Mouse (Mus musculus) hindbrain, embryonic 11.5 days (tissue): ENCODE results near the gene Atxn1. TPM values are rescaled to one million over a fixed set of nuclear protein-coding genes. Genes with fewer than 3 reads are reported as not detected.

Source experiments
- ATAC-seq: fragments of 200-750 bp; cut with Nextera tagmentation; 2 replicates; pipeline ENCODE4 v1.8.0; 2017; ENCODE audit warnings: mild to moderate bottlenecking, moderate TSS enrichment, moderate library complexity; ENCODE audit not compliant: low FRiP score
- DNase-seq: peaks from one replicate; pipeline ENCODE4 v3.0.0-alpha.2; 2015; ENCODE audit warnings: low spot score
- H3K27ac ChIP-seq: fragments of 300-500 bp; sonication (generic); 2 replicates; pipeline ENCODE4 v1.5.1; 2014; ENCODE audit warnings: mild to moderate bottlenecking, low read depth, low read length
- H3K27me3 ChIP-seq: fragments of 300-500 bp; sonication (generic); 2 replicates; pipeline ENCODE4 v1.6.1; 2014; ENCODE audit warnings: mild to moderate bottlenecking, low read length, moderate library complexity, mixed read lengths; ENCODE audit not compliant: control insufficient read depth, insufficient read depth
- H3K36me3 ChIP-seq: fragments of 300-500 bp; sonication (generic); 2 replicates; pipeline ENCODE4 v1.6.1; 2014; ENCODE audit warnings: mild to moderate bottlenecking, low read length, moderate library complexity, mixed read lengths; ENCODE audit not compliant: control insufficient read depth, insufficient read depth
- H3K4me1 ChIP-seq: fragments of 300-500 bp; sonication (generic); replicated peaks from 2 replicates; pipeline ENCODE4 v1.6.1; 2014; ENCODE audit warnings: low read length, mixed read lengths; ENCODE audit not compliant: control insufficient read depth, insufficient read depth
- H3K4me2 ChIP-seq: fragments of 300-500 bp; sonication (generic); replicated peaks from 2 replicates; pipeline ENCODE4 v1.6.1; 2014; ENCODE audit warnings: mild to moderate bottlenecking, low read depth, low read length
- H3K4me3 ChIP-seq: fragments of 300-500 bp; sonication (generic); 2 replicates; pipeline ENCODE4 v1.5.1; 2014; ENCODE audit warnings: low read depth, low read length
- H3K9ac ChIP-seq: fragments of 300-500 bp; sonication (generic); 2 replicates; pipeline ENCODE4 v1.6.1; 2014; ENCODE audit warnings: low read depth, low read length
- H3K9me3 ChIP-seq: fragments of 300-500 bp; sonication (generic); 2 replicates; pipeline ENCODE4 v1.6.1; 2016; ENCODE audit warnings: low read length; ENCODE audit not compliant: control insufficient read depth
- WGBS: fragments of 180-500 bp; shearing (Covaris S2); extraction: QIAGEN DNeasy Blood & Tissue Kit; methylation state at CpG from one replicate; pipeline ENCODE4 v1.1.7; 2014; 5-methylcytosine and 5-hydroxymethylcytosine counted together
- polyA plus RNA-seq: library from polyadenylated mRNA; unstranded; fragments of >200 nt; fragmentation: Nextera tagmentation; extraction: Ambion mirVana; gene quantifications from 2 replicates; pipeline ENCODE4 v1.2.1, GENCODE M21; 2014

Atxn1 gene
- polyA plus RNA-seq = 1.5 and 3.2 TPM in 2 replicates

DNA sequence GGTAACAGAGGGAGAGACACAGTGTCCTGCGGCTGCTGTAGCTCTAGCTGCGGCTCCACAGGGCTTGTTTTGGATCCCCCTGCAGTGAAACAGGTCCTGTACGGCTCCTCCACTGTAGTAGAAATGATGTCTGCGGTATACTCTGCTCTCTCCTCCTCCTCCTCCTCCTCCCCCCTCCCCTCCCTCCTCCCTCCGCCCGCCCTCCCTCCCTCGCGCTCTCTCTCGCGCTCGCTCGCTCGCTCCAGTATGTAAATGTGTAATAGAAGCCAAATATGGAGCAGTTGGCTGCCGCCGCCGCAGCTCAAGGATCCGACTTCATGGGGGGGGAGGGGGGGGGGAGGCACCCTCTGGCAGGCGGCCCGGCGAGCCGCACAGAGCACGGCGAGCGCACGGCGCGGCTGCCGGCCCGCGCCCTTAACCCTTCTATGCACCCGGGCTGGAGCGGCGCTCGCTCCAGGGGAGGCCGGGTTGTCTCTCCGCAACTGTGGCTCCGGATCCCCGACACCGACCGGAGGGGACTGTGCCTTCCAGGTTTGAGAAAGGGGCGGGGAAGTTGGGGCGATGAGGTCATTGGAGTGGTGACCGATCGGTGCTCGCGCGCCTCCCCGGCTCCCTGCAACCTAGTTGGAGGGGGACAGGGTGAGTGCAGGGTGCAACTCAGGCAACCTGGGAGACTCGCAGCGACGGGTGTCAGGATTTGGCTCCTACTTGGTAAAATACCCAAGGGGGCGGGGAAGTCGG, at the start of gene Atxn1:
Gene Atxn1 (minus strand): TSS at position 156 of the 741 bp plus-strand sequence.
- 0% methylated on average over 45 of the region's 53 CpGs for WGBS
- H3K9me3 ChIP-seq = no peaks in the 10 kb centered on the region
- peak within 1 kb of the TSS; percentile 77 for H3K4me2 ChIP-seq
- H3K9ac ChIP-seq = peak within 1 kb of the TSS; percentile 81
- DNase-seq (peak; percentile 80), ATAC-seq (peak; percentile 76)
- H3K36me3 ChIP-seq = no peaks in the 10 kb centered on the region
- H3K4me1 ChIP-seq = 0 out of 2 replicates have a peak, but pooled peaks cover 5% of the 10 kb centered on the region
- H3K27ac ChIP-seq = peak within 1 kb of the TSS; percentile 92
- peak within 1 kb of the TSS; percentile 80 for H3K4me3 ChIP-seq
- peaks cover 9% of the 10 kb centered on the region; the same call in 1 of the 2 replicates for H3K27me3 ChIP-seq

DNA sequence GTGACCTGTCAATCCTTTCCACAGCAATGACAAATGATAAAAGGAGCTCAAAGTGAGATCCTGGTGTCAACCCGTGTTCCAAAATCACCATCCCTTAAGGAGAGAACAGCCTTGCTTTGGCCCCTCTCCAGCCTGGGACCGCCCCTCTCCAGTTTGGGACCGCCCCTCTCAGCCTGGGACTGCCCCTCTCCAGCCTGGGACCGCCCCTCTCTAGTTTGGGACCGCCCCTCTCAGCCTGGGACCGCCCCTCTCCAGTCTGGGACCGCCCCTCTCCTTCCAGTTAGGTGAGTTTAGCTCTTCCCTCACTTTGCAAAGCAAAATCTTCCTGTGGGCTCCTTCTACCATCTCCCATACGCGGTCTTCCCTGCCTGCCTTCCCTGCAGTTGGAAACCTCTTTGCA, 46.4 kb upstream of the Atxn1 start:
- ATAC-seq = no peak
- no peaks in the 10 kb centered on the region for H3K27me3 ChIP-seq
- no peaks in the 10 kb centered on the region for H3K9me3 ChIP-seq
- H3K9ac ChIP-seq = no peak overlapping the region
- WGBS = 34% methylated on average over 9 of the region's 9 CpGs
- H3K27ac ChIP-seq = no peak overlapping the region
- peaks cover 3% of the 10 kb centered on the region for H3K4me1 ChIP-seq
- no peak overlapping the region for H3K4me2 ChIP-seq
- H3K36me3 ChIP-seq = no peaks in the 10 kb centered on the region
- DNase-seq = no peak
- no peak overlapping the region for H3K4me3 ChIP-seq

DNA sequence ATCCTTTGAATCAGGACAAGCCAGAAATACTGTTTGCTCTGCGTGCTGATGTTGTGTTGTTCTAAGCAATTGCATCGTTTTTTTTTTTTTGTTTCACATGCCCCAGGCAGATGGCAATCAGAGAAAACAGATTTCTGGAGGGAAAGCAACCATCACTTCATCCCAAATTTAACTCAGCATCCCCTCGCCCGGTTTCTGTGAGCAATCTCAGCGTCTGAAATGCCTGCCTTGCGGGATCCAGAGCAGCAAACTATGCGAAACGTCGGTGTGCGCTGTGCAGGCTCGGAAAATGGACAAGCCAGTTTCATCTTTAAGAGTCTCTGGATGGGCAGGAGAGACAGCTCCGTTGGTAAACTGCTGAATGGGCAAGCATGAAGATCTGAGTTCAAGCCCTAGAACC, 45.3 kb upstream of the Atxn1 start:
- Histone ChIP-seq H3K4me1 (peaks cover 3% of the 10 kb centered on the region), H3K4me3 (no peak overlapping the region), H3K27ac (no peak overlapping the region), H3K9me3 (no peaks in the 10 kb centered on the region), H3K9ac (no peak overlapping the region), H3K4me2 (no peak overlapping the region), H3K36me3 (no peaks in the 10 kb centered on the region), H3K27me3 (no peaks in the 10 kb centered on the region)
- ATAC-seq (no peak), DNase-seq (no peak)
- WGBS = 84% methylated on average over 12 of the region's 12 CpGs

DNA sequence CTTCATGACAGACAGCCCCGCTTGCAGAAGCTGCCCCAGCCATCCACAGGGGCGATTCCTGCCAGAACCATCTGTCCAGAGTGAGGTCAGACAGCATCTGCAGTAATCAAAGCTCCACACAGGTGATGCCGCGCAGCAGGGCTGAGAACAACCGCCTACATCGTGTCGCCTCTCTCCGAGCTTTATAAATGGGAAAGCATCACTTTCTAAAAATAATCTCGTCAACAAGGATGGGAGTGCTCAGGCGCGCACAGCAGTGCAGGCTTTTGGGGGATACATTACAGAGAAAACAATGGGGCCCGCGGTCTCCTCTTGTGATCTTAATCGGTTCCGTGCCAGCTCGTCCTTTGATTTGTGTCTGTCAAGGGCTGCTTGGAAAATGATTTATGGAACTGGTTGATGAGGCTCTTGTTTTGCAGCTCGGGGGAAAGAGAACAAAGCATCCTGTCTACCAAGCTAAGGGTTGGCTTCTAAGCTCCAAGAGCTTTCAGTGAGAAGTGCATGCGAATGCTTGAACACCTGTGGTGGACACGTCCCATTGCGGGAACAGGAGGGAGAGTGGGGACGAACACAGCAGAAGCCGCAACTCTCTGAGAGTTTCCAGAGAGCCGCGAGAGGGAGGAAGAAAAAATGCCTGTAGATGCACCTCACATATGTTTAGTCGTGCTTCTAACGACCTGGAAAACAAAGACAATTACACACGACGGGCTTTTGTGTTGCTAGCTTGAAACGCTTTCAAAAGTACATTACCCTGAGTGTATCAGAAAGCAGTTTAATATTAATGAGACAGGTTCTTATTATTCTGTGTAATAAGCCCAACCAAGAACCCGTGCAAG, 44.2 kb upstream of the Atxn1 start:
- 0 out of 2 replicates have a peak overlapping the region, but pooled peaks have one; percentile 8 for H3K4me3 ChIP-seq
- WGBS = 9% methylated on average over 30 of the region's 30 CpGs
- H3K4me1 ChIP-seq = peaks cover 3% of the 10 kb centered on the region
- no peaks in the 10 kb centered on the region for H3K27me3 ChIP-seq
- no peak overlapping the region for H3K27ac ChIP-seq
- H3K36me3 ChIP-seq = no peaks in the 10 kb centered on the region
- ATAC-seq (no peak), DNase-seq (peak; percentile 55)
- H3K4me2 ChIP-seq = peak overlapping the region; percentile 43
- no peaks in the 10 kb centered on the region for H3K9me3 ChIP-seq
- no peak overlapping the region for H3K9ac ChIP-seq

DNA sequence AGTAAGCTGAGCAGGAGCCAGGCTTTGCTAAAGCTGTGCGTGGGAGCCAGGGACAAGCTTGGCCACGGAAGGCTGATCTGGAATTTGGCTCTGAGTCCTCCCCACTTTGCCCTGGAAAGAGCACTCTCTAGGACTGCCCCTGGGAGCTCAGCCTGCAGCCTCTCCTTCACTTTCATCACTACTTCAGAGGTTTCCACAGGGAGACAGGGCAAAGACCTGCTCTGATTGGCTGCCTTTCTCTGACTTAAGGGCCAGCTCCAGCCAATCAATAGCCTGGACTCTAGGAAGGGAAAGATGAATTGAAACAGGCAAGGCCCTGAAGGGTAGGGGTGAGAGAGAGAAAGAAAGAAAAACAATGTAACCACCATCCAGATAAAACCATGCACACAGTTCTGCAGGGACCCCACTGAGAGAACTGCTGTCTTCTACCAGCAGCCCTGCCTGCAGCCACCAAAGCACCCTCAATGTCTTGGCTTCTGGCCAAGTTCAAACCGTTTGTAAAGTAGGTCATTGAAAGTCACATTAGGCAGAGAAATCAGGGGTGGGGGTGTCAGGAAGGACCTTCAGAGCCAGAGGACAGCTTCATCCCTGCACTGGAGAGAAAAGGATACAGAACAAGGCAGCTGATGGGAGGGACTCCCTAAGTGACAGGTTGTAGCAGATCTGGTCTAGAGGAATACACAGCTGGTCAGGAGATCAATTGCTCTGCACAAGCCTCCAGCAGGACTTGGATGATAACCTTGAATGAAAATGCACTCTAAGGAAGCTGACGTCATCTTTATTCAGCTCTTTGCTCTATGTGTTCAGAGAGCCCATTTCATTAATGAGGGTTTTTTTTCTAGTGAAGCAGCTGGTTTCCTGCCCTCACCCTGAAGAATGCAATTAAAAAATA, 41.6 kb upstream of the Atxn1 start:
- WGBS = 14% methylated on average over 4 of the region's 4 CpGs
- peak overlapping the region; percentile 4; the same call in 1 of the 2 replicates for H3K27ac ChIP-seq
- peaks cover 3% of the 10 kb centered on the region for H3K4me1 ChIP-seq
- no peak overlapping the region for H3K4me3 ChIP-seq
- DNase-seq (peak; percentile 56), ATAC-seq (peak; percentile 85)
- no peak overlapping the region for H3K9ac ChIP-seq
- no peaks in the 10 kb centered on the region for H3K27me3 ChIP-seq
- no peaks in the 10 kb centered on the region for H3K36me3 ChIP-seq
- H3K4me2 ChIP-seq = no peak overlapping the region; the same call in 1 of the 2 replicates
- no peaks in the 10 kb centered on the region for H3K9me3 ChIP-seq

DNA sequence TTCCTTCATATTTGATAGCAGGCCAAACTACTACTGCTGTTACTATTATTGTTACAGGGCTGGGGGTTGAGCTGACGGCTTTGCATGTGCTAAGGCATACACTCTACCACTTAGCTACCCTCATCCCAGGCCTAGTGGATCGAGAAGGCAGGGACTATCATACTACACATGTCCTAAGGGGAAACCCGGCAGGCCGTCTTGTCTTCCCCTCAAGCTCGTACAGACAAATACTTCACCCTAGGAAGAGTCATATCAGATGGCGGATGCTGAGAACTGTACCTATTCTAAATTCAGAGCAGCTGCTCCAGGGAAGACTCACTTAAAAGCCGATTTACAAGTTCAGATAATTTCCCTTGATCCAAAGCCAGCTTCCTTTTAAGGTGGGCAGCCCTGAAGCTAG, 40.8 kb upstream of the Atxn1 start:
- ATAC-seq (no peak), DNase-seq (no peak)
- Histone ChIP-seq H3K27ac (no peak overlapping the region), H3K9ac (no peak overlapping the region), H3K36me3 (no peaks in the 10 kb centered on the region), H3K4me3 (no peak overlapping the region), H3K9me3 (no peaks in the 10 kb centered on the region), H3K4me2 (no peak overlapping the region), H3K4me1 (peaks cover 3% of the 10 kb centered on the region), H3K27me3 (no peaks in the 10 kb centered on the region)
- 61% methylated on average over 7 of the region's 7 CpGs for WGBS

DNA sequence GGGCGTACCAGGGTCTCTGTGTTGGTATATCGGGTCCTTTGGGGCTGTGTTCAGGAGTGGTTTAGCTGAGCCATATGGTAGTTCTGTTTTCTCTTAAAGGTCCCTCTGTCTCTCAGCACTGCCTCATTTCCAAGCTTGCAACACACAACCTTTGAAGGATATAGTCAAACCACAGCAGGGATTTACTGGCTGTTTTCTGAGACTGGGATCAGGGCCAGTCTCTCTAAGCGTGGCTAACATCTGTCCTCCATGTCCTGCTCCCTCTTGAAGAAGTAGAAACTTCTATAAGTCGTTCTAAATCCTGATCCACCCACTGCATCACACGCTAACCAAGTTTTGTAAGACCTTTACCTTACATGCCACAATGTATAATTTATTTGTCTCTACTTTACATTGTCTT, 36.5 kb upstream of the Atxn1 start:
- no peaks in the 10 kb centered on the region for H3K27me3 ChIP-seq
- no peaks in the 10 kb centered on the region; the same call in 1 of the 2 replicates for H3K4me1 ChIP-seq
- WGBS = 89% methylated on average over 5 of the region's 5 CpGs
- no peaks in the 10 kb centered on the region for H3K36me3 ChIP-seq
- ATAC-seq (no peak), DNase-seq (no peak)
- H3K9me3 ChIP-seq = no peaks in the 10 kb centered on the region
- no peak overlapping the region for H3K4me3 ChIP-seq
- no peak overlapping the region for H3K4me2 ChIP-seq
- H3K27ac ChIP-seq = no peak overlapping the region
- no peak overlapping the region for H3K9ac ChIP-seq

DNA sequence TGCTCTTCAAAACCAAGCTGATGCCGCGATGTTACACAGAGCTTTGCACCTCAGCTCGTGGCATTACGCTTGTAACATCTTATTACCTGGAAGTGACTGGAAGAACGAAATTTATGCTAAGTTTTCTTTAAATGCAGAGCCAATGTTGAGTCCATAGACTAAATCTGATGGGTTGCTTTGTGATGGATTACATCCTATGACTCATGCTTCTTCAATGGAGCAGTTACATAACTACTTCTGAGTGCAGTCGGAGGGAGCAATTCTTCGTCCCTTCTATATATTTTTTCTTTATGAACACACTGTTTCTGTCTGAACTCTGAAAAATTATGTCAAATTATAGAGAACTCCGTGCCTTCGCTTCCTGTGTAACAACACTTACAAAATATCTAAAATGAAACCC, 28.1 kb upstream of the Atxn1 start:
- no peaks in the 10 kb centered on the region for H3K9me3 ChIP-seq
- no peaks in the 10 kb centered on the region for H3K36me3 ChIP-seq
- DNase-seq (no peak), ATAC-seq (no peak)
- H3K27ac ChIP-seq = no peak overlapping the region
- 91% methylated on average over 9 of the region's 9 CpGs for WGBS
- no peak overlapping the region for H3K4me3 ChIP-seq
- H3K27me3 ChIP-seq = no peaks in the 10 kb centered on the region
- no peaks in the 10 kb centered on the region for H3K4me1 ChIP-seq
- H3K9ac ChIP-seq = no peak overlapping the region
- no peak overlapping the region for H3K4me2 ChIP-seq
